Mouse (Mus musculus) testis, adult 2 months (tissue): ENCODE data around the gene Asap3.

Experiments used
- CTCF ChIP-seq: fragments of 200-500 bp; IDR thresholded peaks from 2 replicates; pipeline ENCODE4 v1.5.1; 2012; ENCODE audit warnings: low read depth, mild to moderate bottlenecking, inconsistent platforms, low read length, moderate library complexity; ENCODE audit not compliant: control insufficient read depth, insufficient read depth, insufficient replicate concordance
- POLR2A ChIP-seq: fragments of 200-500 bp; IDR thresholded peaks from 2 replicates; pipeline ENCODE4 v1.6.1; 2012; ENCODE audit warnings: low read depth, mild to moderate bottlenecking, inconsistent platforms, low read length, moderate library complexity; ENCODE audit not compliant: control insufficient read depth

DNA sequence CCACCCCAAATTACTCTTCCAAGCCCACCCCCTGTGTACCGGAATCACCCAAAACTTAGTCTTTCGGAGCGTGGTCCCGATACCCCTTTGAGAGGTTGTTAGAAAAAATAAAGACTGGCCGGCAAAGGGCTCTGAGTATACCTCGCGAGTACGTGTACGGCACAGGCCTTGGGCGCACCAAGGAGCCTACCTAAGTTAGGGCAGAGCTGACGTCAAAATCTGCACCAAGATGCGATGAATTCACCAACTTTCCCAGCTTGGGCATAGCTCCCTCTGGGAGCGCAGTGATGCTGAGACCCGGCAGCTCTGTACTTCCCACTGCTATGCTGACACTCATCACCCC, 41.2 kb downstream of the Asap3 start:
- TF ChIP-seq POLR2A (no peak), CTCF (no peak)
